Mouse (Mus musculus): ENCODE data around the gene Rfk.

Rfk gene

DNA sequence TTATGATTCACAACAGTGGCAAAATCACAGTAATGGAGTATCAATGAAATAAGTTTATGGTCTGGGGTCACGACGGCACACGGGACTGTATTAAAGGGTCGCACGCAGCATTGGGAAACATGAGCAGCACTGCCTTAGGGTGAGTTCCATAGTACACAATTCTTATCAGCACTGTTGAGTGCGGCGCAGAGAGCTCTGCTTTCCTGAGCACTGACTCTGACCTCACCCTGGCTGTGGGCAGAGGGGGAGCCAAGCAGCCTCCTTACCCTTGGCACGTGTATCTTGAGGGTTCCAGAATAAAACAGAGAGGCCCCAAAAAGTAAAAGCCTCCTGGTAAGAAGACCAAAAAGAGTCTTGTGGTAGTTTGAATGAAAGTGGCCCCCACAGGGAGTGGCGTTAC lies 25.3 kb upstream of the Rfk start:
- POLR2A ChIA-PET = no interaction called here
- CTCF ChIA-PET = interaction anchor here in 1 of 4 experiments (1.2 kb wide), 1 partner anchor 205 kb away, joined by 3 read pairs; no protein-coding TSS in a partner anchor

DNA sequence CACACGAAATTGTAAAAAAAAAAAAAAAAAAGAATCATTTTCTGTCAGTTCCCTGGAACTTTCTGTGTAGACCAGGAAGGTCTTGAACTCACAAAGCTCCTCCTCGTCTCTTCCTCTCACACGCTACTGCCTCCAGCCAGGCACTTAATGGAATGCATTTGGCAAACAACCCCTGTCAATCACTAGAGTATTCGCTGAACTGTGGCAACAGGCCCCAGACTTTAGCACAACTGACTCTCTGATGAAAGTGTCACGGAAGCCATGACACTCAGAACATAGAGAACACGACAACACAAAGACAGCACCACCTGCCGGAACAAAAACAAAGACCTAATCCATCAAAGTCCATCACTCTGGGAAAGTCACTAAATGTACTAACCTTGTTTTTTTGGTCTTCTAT lies 24.3 kb upstream of the Rfk start:
- ChIA-PET POLR2A (interaction anchor here in 1 of 4 experiments (0.6 kb wide), 1 partner anchor 23 kb away, joined by 6 read pairs; no protein-coding TSS in a partner anchor), CTCF (interaction anchor here in 2 of 4 experiments (0.7 to 1.2 kb wide), 2 partner anchors 206 to 518 kb away, joined by 3 read pairs; no protein-coding TSS in a partner anchor)

DNA sequence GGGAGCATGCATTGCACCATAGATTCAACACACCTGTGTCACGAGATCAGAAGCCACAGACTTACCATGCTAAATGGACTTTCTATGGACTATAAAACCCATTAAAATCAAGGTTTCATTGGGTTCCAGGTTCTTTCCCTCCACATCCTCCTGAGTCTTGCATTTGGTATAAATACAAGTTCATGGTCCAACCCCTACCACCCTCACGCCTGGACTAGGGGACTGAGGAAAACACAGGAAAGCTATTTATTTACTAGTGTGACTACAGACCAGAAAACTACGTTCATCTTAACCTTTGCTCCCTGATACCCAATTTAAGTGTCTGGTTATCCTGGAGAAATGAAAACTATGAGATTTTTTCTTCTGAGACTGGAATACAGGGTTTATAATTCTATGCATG lies 21.1 kb upstream of the Rfk start, which contains the start of gene Gcnt1:
TSS of gene Gcnt1 (minus strand) at position 144 of the 400 bp plus-strand sequence.
- POLR2A ChIA-PET = no interaction called here
- CTCF ChIA-PET = no interaction called here

DNA sequence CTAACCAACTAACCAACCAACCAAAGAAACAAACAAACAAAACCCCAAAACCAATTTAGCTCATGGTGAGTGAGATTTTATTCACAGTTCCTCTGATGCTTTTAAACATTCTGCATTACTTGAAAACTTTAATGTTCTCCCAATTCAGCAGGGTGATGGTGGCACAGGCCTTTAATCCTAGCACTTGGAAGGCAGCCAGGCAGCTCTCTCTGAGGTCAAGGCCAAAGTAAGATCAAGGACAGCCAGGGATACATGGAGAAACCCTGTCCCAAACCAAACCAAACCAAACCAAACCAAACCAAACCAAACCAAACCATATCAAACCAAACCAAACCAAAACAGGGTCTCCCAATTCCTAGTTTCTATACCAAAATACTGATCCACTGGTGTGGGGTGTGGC lies 15.0 kb upstream of the Rfk start:
- ChIA-PET CTCF (no interaction called here), POLR2A (interaction anchor here in 1 of 4 experiments (0.7 kb wide), 1 partner anchor 16 kb away, joined by 3 read pairs; no protein-coding TSS in a partner anchor)

DNA sequence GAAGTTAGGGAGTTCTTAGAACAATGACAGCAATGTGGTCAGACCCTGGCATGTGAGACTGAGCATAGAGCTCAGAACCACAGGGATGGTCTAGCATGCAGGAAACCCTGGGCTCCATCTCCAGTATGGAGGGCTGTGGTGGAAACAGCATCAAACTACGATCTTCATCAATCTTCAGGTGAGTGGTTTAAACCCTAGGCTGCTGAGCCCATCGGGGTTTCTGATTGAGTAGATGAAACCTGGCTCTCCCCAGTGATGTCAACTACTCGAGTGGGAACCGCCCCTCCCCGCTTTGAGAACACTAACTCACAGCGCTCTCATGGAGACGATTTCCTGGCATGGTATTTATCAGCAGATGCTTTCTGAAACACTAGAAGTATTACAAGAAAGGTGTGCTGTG lies 13.3 kb upstream of the Rfk start:
- CTCF ChIA-PET = no interaction called here
- POLR2A ChIA-PET = interaction anchor here in 2 of 4 experiments (0.5 to 0.6 kb wide), 2 partner anchors 16 to 400 kb away, joined by 3 read pairs; no protein-coding TSS in a partner anchor

DNA sequence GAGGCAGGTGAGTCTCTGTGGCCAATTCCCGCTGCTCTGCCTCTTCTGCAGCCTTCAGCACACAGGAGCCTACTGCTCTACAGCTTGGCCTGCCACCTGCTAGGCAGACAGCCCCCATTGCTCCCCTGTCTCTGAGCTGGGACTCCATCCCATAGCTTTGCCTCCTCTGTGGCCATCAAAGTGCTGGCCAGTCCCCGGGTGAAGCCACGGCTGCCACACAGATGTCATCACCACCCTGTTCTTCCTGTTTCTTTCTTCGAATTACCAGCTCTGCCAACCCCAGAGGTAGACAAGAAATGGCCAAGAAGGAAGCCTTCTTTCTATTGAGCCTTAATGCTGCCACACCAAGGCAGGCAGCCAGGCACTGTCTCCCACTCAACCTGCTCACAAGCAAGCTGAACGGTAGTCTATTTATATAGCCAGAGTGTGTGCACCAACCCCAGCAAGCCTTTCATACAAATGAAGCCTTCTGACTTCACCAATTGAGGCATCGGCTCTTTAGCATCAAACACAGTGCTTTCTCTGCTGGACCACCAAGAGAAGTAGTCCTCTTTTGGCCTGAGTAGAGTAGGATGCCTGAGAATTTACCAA lies 10.9 kb upstream of the Rfk start:
- POLR2A ChIA-PET = interaction anchor here in 3 of 4 experiments (0.7 to 1.6 kb wide), 5 partner anchors 11 to 231 kb away, joined by 3 to 4 read pairs (median 4); partner anchors contain the start of gene Rfk (in 2 of the 3)
- CTCF ChIA-PET = interaction anchor here (0.6 to 1.8 kb wide), 7 partner anchors 18 to 1939 kb away, joined by 3 to 5 read pairs (median 3); no protein-coding TSS in a partner anchor

DNA sequence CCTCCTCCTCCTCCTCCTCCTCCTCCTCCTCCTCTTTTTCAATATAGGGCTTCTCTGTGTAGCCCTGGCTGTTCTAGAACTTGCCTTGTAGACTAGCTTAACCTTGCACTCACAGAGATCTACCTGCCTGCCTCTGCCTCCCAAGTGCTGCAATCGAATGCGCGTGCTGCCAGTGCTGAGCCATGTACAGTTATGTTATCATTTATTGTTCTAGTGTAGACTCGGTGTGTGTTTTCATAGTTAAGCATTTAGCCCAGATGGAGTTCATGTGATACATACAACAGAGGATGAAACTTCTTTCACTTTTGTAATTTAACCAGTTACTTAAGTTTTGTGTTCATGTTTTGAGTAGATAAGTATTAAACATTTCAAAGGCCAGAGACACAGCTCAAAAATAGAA lies 8.8 kb upstream of the Rfk start:
- POLR2A ChIA-PET = interaction anchor here in 1 of 4 experiments (0.7 kb wide), 1 partner anchor 232 kb away, joined by 13 read pairs; no protein-coding TSS in a partner anchor
- CTCF ChIA-PET = no interaction called here

DNA sequence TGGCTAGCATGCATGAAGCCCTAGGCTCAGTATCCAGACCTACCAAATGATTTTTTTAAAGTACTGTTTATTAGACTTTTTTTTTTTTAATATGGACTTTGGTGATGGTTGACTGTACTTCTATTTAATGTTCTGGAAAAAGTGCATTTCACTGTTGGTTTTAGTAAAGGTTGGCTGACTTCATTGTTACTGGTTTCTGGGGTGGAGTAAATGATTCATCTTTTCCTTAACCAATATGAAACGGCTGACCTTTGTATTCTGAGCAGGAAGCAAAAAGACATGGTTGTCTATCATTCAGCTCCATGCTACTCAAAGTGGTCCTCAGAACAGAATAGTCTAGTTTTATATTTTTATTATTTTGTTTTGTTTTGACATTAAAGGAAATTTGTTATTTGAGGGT lies 8.4 kb upstream of the Rfk start:
- CTCF ChIA-PET = no interaction called here
- POLR2A ChIA-PET = no interaction called here

DNA sequence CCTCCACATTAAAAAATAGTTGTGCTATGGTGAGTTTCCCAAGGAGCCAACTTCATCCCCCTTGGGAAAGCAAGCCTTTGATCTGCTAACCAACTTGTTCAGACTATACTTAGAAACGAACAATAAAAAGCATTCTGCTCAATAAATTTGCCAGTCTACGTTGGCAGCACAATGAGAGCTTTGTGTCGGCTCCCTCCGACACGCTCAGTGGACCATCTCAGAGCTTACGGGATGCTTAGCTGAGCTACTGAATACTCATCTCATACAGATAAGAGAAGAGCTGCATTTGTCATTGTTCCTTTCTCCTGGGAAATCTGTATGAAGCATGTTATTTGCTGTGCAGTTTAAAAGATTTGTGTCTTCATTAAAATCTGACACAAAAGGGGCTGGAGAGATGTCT lies 7.4 kb upstream of the Rfk start:
- CTCF ChIA-PET = no interaction called here

DNA sequence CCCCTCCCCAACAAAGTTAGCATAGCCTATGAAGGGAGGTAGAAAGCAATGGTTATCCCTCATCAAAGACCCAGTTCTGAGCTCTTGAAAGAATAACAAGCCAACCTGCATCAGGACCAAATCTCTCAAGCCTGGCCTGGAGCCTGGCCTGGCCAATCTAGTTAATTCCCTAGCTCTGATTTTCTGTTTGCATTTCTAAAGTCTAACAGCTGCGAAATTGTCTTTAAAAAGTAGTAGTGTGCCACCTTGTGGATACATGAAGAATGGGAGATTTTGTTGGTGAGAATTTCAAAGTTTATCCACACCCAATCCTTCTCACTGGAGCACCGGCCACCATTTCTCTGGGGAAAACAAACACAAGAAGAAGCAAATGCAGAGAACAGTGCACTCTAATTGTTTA lies 5.4 kb upstream of the Rfk start:
- CTCF ChIA-PET = interaction anchor here (0.6 to 3.1 kb wide), 20 partner anchors 14 to 756 kb away, joined by 3 to 25 read pairs (median 4); no protein-coding TSS in a partner anchor
- POLR2A ChIA-PET = interaction anchor here in 2 of 4 experiments (0.6 to 2.2 kb wide), 11 partner anchors 15 to 273 kb away, joined by 3 to 7 read pairs (median 3); no protein-coding TSS in a partner anchor

More for the DNA sequence above, 7.4 kb upstream of the Rfk start:
- POLR2A ChIA-PET = interaction anchor here in 1 of 4 experiments (0.7 kb wide), 1 partner anchor 1614 kb away, joined by 4 read pairs; no protein-coding TSS in a partner anchor

DNA sequence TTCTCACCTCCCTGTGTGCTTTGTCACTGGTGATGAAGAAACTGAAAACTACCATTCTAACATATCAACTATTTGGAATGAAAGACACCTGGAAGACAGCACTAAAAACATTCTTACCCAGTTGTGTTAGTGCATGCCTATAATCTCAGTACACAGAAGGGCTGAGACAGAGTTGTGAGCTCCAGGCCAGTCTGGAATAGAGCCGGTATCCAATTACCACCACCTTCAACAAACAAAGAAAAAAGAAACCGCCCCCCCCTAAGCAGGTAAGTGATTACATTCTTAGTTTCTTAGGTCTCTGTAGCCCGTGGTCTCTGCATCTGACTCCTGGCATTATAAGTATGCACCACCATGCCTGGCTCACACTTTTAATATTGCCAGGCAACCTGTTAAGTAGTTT lies 977 bp upstream of the Rfk start:
- ChIA-PET POLR2A (interaction anchor here in 3 of 4 experiments (1.0 to 1.9 kb wide), 4 partner anchors 20 to 240 kb away, joined by 3 to 6 read pairs (median 4); no protein-coding TSS in a partner anchor), CTCF (interaction anchor here in 1 of 4 experiments (0.6 kb wide), 1 partner anchor 50 kb away, joined by 5 read pairs; no protein-coding TSS in a partner anchor)

DNA sequence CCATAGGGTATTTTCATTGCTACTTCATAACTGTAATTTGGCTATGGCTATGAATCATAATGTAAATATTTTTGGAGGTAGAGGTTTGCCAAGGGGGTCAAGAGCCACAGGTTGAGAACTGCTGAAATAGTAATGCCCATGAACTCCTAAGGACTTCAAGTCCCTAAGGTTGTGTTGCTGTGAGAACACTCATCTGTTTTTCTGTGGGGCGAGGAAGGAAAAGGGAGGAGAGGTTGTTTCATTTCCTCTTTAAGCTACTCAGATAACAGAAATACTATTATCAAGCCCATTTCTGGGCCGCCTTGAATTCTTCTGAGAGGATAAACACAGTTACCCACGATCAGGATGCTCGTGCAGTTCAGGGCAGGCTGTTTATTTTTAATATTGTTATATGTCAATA lies 3.0 kb downstream of the Rfk start:
- POLR2A ChIA-PET = interaction anchor here in 1 of 4 experiments (1.1 to 1.8 kb wide), 2 partner anchors 17 to 21 kb away, joined by 3 to 5 read pairs; no protein-coding TSS in a partner anchor
- CTCF ChIA-PET = interaction anchor here in 1 of 4 experiments (0.6 to 0.7 kb wide), 2 partner anchors 32 to 442 kb away, joined by 3 read pairs; no protein-coding TSS in a partner anchor

DNA sequence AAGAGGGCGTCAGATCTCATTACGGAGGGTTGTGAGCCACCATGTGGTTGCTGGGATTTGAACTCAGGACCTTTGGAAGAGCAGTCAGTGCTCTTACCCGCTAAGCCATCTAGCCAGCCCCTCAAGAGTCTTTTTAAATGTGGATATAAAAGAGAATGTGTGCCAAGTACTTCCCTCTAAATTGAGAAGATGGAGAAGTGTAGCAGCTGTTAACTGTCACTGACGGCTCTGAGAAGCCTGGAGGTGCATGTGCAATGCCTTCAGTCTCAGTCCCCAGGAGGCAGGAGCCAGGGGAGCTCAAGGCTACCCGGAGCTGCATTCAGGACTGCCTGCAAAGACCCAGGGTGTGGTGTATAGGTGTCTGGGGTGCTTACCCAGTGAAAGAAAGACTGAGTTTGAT lies 4.1 kb downstream of the Rfk start:
- CTCF ChIA-PET = interaction anchor here in 2 of 4 experiments (0.5 to 1.2 kb wide), 2 partner anchors 40 to 273 kb away, joined by 3 to 6 read pairs; no protein-coding TSS in a partner anchor
- POLR2A ChIA-PET = interaction anchor here in 3 of 4 experiments (0.6 to 1.8 kb wide), 5 partner anchors 16 to 1275 kb away, joined by 3 to 5 read pairs (median 3); no protein-coding TSS in a partner anchor

DNA sequence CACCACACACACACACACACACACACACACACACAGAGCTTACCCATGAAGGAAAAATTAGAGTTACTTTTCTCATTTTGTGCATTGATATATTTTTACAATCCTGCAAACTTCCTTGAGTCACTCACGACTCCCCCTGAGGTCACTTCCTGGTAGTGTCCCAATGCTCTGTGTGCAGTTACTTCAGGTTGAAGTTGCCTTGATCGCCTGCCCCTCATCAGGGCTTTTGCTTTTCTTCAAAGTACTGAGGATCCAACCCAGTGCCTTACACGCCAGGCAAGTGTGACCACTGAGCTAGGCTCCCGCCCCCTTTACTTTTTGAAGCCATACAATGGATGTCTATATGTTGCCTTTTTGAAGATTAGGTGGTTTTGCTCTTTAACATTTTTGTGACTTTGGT lies 6.1 kb downstream of the Rfk start:
- CTCF ChIA-PET = interaction anchor here in 1 of 4 experiments (0.6 kb wide), 1 partner anchor 35 kb away, joined by 3 read pairs; no protein-coding TSS in a partner anchor
- POLR2A ChIA-PET = interaction anchor here in 1 of 4 experiments (1.0 to 2.0 kb wide), 2 partner anchors 9 to 12 kb away, joined by 4 read pairs; no protein-coding TSS in a partner anchor

DNA sequence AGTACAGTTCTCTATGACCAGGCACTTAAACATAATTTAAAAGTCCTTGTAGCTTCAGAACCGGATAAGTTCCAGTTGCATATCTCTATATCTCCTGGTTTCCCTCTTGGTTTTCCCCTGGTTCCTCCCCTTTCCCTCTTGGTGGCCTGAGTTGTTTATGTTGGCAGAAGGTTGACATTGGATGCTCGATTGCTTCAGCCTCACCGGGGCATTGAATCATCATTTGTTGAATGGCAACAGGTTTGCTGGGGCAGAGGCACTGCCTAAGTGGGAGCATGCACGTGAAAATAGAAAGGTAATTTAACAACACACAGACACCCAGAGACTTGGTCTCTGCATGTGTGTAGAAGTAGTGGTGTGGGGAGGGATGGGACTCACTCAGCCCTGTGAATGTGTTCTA lies 6.7 kb downstream of the Rfk start:
- ChIA-PET CTCF (no interaction called here), POLR2A (interaction anchor here in 1 of 4 experiments (2.0 kb wide), 1 partner anchor 12 kb away, joined by 4 read pairs; no protein-coding TSS in a partner anchor)

DNA sequence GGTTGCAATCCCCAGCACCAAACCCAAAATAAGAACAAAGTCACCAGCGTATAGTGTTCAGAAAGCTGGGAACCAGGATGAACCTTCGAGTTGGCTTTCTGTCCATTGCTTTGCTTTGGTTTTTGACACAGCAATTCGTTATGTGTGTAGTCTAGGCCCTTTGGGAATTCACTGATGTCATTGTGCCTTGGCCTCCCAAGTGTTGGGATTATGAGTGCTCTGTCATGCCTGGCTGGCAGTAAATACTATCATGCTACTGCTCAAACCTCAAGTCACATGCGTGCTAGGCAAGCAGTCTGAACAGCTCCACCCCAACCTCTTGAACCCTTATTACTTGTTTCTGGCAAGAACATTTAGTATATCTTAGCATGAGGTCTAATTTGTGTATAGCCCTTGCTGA lies 9.3 kb downstream of the Rfk start:
- POLR2A ChIA-PET = interaction anchor here in 2 of 4 experiments (1.0 to 1.3 kb wide), 4 partner anchors 9 to 252 kb away, joined by 3 to 8 read pairs (median 5); partner anchors contain the start of gene Rfk (in 2 of the 2)
- CTCF ChIA-PET = interaction anchor here in 1 of 4 experiments (0.8 kb wide), 1 partner anchor 8 kb away, joined by 3 read pairs; no protein-coding TSS in a partner anchor

DNA sequence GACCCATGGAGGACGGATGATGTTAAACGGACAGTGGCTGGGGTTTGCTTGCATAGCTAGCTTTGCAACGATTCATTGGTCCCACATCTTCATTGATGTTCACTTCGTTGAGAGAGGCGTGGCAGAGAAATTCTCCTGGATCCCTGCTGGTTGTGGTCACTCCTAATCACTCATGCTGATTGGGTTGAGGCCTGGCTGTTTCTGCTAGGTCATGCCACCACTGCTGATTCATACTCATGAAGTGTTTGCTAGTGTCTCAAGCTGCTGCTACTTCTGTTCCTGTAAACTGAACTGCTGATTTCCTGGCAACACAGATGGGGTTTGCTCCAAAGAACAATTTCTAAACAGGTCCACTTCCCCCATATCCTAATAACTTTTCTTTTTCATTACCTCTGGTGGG lies 13.0 kb downstream of the Rfk start:
- ChIA-PET POLR2A (no interaction called here), CTCF (no interaction called here)

DNA sequence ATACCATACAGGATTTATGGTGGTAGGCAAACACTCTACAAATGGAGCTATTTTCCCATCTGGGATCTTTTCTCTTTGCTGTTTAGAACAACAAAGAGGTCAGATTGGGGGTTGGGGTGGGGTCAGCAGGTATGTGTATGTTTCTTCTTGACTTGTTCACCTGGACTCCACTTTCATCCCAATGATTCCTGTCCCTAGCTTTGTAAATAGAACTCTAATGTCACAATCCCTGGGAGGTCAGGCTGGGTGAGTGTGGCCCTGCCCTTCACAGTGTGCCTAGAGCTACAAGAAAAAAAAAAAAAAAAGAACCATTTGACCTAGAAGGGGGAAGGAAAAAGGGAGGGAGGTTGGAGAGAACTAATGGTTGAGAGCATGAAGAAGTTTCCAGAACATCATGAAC lies 14.7 kb downstream of the Rfk start:
- ChIA-PET CTCF (interaction anchor here in 2 of 4 experiments (0.5 to 0.6 kb wide), 2 partner anchors 284 to 1163 kb away, joined by 3 to 4 read pairs; no protein-coding TSS in a partner anchor), POLR2A (interaction anchor here (0.6 to 1.4 kb wide), 7 partner anchors 9 to 262 kb away, joined by 3 to 4 read pairs (median 3); partner anchors contain the start of gene Rfk (in 1 of the 4))

DNA sequence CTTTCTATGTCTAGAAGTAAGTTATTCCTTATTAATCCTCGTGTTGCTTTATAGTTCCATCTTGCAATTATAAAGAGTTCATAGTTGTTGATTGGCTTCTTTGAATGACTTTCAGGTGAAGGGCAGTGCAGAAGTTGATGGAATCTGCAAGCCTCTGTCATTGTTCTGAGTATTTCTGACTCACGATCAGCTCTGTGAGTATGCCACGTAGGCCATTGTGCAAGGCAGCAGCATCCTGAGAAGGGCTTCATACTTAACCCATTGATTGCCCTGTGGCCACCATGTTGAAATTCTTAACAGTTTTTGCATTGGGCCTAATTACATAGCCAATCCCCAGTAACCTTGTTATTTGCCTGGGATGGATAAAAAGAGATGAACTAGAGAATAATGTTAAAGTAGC lies 15.5 kb downstream of the Rfk start:
- CTCF ChIA-PET = no interaction called here
- POLR2A ChIA-PET = interaction anchor here in 3 of 4 experiments (0.9 to 1.4 kb wide), 5 partner anchors 10 to 257 kb away, joined by 3 to 4 read pairs (median 4); partner anchors contain the start of gene Rfk (in 2 of the 3)

Measured in embryonic stem cell, embryonic (primary cell).